Mouse (Mus musculus) hindbrain, postnatal 0 days (tissue): ENCODE results near the gene Malrd1. TPM values are rescaled to one million over a fixed set of nuclear protein-coding genes. Genes with fewer than 3 reads are reported as not detected.

Source experiments
- ATAC-seq: fragments of 200-750 bp; cut with Nextera tagmentation; 2 replicates; pipeline ENCODE4 v1.8.0; 2017; ENCODE audit warnings: mild to moderate bottlenecking, moderate TSS enrichment, moderate library complexity
- DNase-seq: peaks from one replicate; pipeline ENCODE4 v3.0.0-alpha.2; 2015; ENCODE audit warnings: low spot score
- H3K27ac ChIP-seq: fragments of 300-500 bp; sonication (generic); 2 replicates; pipeline ENCODE4 v1.5.1; 2014; ENCODE audit warnings: mild to moderate bottlenecking
- H3K27me3 ChIP-seq: fragments of 300-500 bp; sonication (generic); 2 replicates; pipeline ENCODE4 v1.6.1; 2014; ENCODE audit warnings: low read length, mixed read lengths; ENCODE audit not compliant: insufficient read depth
- H3K36me3 ChIP-seq: fragments of 300-500 bp; sonication (generic); 2 replicates; pipeline ENCODE4 v1.6.1; 2014; ENCODE audit warnings: low read length, mixed read lengths; ENCODE audit not compliant: insufficient read depth
- H3K4me1 ChIP-seq: fragments of 300-500 bp; sonication (generic); 2 replicates; pipeline ENCODE4 v1.6.1; 2014; ENCODE audit warnings: antibody characterized with exemption, low read length, mixed read lengths; ENCODE audit not compliant: insufficient read depth
- H3K4me2 ChIP-seq: fragments of 300-500 bp; sonication (generic); 2 replicates; pipeline ENCODE4 v1.6.1; 2014; ENCODE audit warnings: low read depth, mild to moderate bottlenecking, low read length, moderate library complexity, mixed read lengths
- H3K4me3 ChIP-seq: fragments of 300-500 bp; sonication (generic); 2 replicates; pipeline ENCODE4 v1.5.1; 2014; ENCODE audit warnings: low read length
- H3K9ac ChIP-seq: fragments of 300-500 bp; sonication (generic); replicated peaks from 2 replicates; pipeline ENCODE4 v1.6.1; 2014; ENCODE audit warnings: mild to moderate bottlenecking, low read length, moderate library complexity, mixed read lengths
- H3K9me3 ChIP-seq: fragments of 300-500 bp; sonication (generic); 2 replicates; pipeline ENCODE4 v1.6.1; 2016; ENCODE audit warnings: low read length, mixed read lengths
- CTCF ChIP-seq: IDR thresholded peaks from 2 replicates; pipeline ENCODE4 v1.5.1; 2016; ENCODE audit warnings: antibody characterized with exemption, control low read depth, low read depth
- WGBS: fragments of 180-500 bp; shearing (Covaris S2); extraction: QIAGEN DNeasy Blood & Tissue Kit; methylation state at CpG from one replicate; pipeline ENCODE4 v1.1.7; 2014; 5-methylcytosine and 5-hydroxymethylcytosine counted together
- polyA plus RNA-seq: library from polyadenylated mRNA; unstranded; fragments of >200 nt; fragmentation: Nextera tagmentation; extraction: Ambion mirVana; gene quantifications from 2 replicates; pipeline ENCODE4 v1.2.1, GENCODE M21; 2015
- total RNA-seq: library from RNA; depleted of rRNA; stranded (reverse); fragments of >200 nt; gene quantifications from 2 replicates; pipeline ENCODE4 v1.2.3, GENCODE M21; 2014; rRNA removed

Gene Malrd1
- total RNA-seq: 0.04 and 0.26 TPM in 2 replicates
- polyA plus RNA-seq: 0.13 and 0.15 TPM in 2 replicates

GRCm38 (mm10) chr2:15526241-15526924, at the start of gene Malrd1:
Gene Malrd1, plus strand, starts transcription at chr2:15526479.
- TF ChIP-seq CTCF: no peak
- Histone ChIP-seq H3K4me2 (no peak within 1 kb of the TSS), H3K27ac (no peak within 1 kb of the TSS), H3K4me1 (no peaks in the 10 kb centered on the region), H3K9ac (no peak within 1 kb of the TSS), H3K4me3 (no peak within 1 kb of the TSS), H3K9me3 (0 out of 2 replicates have a peak, but pooled peaks cover 7% of the 10 kb centered on the region), H3K27me3 (no peaks in the 10 kb centered on the region), H3K36me3 (no peaks in the 10 kb centered on the region)
- ATAC-seq (no peak), DNase-seq (no peak)
- 86% methylated on average over 2 of the region's 2 CpGs for WGBS

- WGBS: 60% methylated on average over 1 of the region's 1 CpGs
- no peak for ATAC-seq
- H3K4me2 ChIP-seq: no peak overlapping the region
Measured at GRCm38 (mm10) chr2:15538643-15539042, 12.4 kb downstream of the Malrd1 start.

GRCm38 (mm10) chr2:15613327-15613948, 87.2 kb downstream of the Malrd1 start:
- DNase-seq (no peak), ATAC-seq (no peak)
- no peak overlapping the region for H3K4me2 ChIP-seq
- no peak overlapping the region for H3K4me3 ChIP-seq
- TF ChIP-seq CTCF: no peak
- no peaks in the 10 kb centered on the region for H3K27me3 ChIP-seq
- H3K9me3 ChIP-seq: no peaks in the 10 kb centered on the region
- no peaks in the 10 kb centered on the region for H3K36me3 ChIP-seq
- no peak overlapping the region for H3K27ac ChIP-seq
- no peaks in the 10 kb centered on the region for H3K4me1 ChIP-seq
- H3K9ac ChIP-seq: no peak overlapping the region
- WGBS: 68% methylated on average over 4 of the region's 4 CpGs

More at GRCm38 (mm10) chr2:15538643-15539042, 12.4 kb downstream of the Malrd1 start:
- Histone ChIP-seq H3K4me1 (no peaks in the 10 kb centered on the region), H3K9me3 (no peaks in the 10 kb centered on the region), H3K36me3 (no peaks in the 10 kb centered on the region), H3K9ac (no peak overlapping the region), H3K4me3 (no peak overlapping the region), H3K27ac (no peak overlapping the region), H3K27me3 (no peaks in the 10 kb centered on the region)
- TF ChIP-seq CTCF: no peak
- DNase-seq: no peak

- 78% methylated on average over 5 of the region's 5 CpGs for WGBS
- no peak for ATAC-seq
- Histone ChIP-seq H3K27ac (no peak overlapping the region), H3K4me2 (no peak overlapping the region), H3K4me3 (no peak overlapping the region), H3K4me1 (no peaks in the 10 kb centered on the region), H3K36me3 (no peaks in the 10 kb centered on the region), H3K9ac (no peak overlapping the region), H3K9me3 (no peaks in the 10 kb centered on the region), H3K27me3 (no peaks in the 10 kb centered on the region)
- TF ChIP-seq CTCF: no peak
- DNase-seq: no peak
Measured at GRCm38 (mm10) chr2:15614026-15614425, 87.7 kb downstream of the Malrd1 start.

GRCm38 (mm10) chr2:15635761-15636160, 109.5 kb downstream of the Malrd1 start:
- ATAC-seq (no peak), DNase-seq (no peak)
- WGBS: 81% methylated on average over 1 of the region's 1 CpGs
- H3K9ac ChIP-seq: no peak overlapping the region
- no peaks in the 10 kb centered on the region for H3K36me3 ChIP-seq
- no peak for TF ChIP-seq CTCF
- H3K4me1 ChIP-seq: no peaks in the 10 kb centered on the region
- no peaks in the 10 kb centered on the region for H3K27me3 ChIP-seq
- no peaks in the 10 kb centered on the region for H3K9me3 ChIP-seq
- H3K27ac ChIP-seq: no peak overlapping the region
- H3K4me3 ChIP-seq: no peak overlapping the region
- no peak overlapping the region for H3K4me2 ChIP-seq

GRCm38 (mm10) chr2:15643864-15644263, 117.6 kb downstream of the Malrd1 start:
- no peaks in the 10 kb centered on the region for H3K27me3 ChIP-seq
- no peak overlapping the region for H3K4me2 ChIP-seq
- no peak for DNase-seq
- 59% methylated on average over 1 of the region's 1 CpGs for WGBS
- no peak for TF ChIP-seq CTCF
- no peak overlapping the region for H3K27ac ChIP-seq
- no peaks in the 10 kb centered on the region for H3K36me3 ChIP-seq
- H3K4me1 ChIP-seq: no peaks in the 10 kb centered on the region
- H3K9ac ChIP-seq: no peak overlapping the region
- no peak overlapping the region for H3K4me3 ChIP-seq
- no peaks in the 10 kb centered on the region for H3K9me3 ChIP-seq
- ATAC-seq: no peak

- Histone ChIP-seq H3K36me3 (no peaks in the 10 kb centered on the region), H3K4me1 (no peaks in the 10 kb centered on the region), H3K27me3 (no peaks in the 10 kb centered on the region), H3K27ac (no peak overlapping the region), H3K4me2 (no peak overlapping the region), H3K9me3 (no peaks in the 10 kb centered on the region), H3K4me3 (no peak overlapping the region), H3K9ac (no peak overlapping the region)
- DNase-seq (no peak), ATAC-seq (no peak)
- no peak for TF ChIP-seq CTCF
- WGBS: 51% methylated on average over 1 of the region's 1 CpGs
Measured at GRCm38 (mm10) chr2:15656388-15656787, 130.1 kb downstream of the Malrd1 start.
